Mouse (Mus musculus) embryo, embryonic 11 days (tissue): ENCODE measurements at regions not wholly inside any gene's neighbourhood (a gene's known extent, or its start where the extent isn't known, plus 50 kb on each side); places are given as distances from the start of the nearest gene placed in this dataset.

Experiments
- DNase-seq: peaks from one replicate; pipeline ENCODE4 v3.0.0-alpha.2; 2015

DNA sequence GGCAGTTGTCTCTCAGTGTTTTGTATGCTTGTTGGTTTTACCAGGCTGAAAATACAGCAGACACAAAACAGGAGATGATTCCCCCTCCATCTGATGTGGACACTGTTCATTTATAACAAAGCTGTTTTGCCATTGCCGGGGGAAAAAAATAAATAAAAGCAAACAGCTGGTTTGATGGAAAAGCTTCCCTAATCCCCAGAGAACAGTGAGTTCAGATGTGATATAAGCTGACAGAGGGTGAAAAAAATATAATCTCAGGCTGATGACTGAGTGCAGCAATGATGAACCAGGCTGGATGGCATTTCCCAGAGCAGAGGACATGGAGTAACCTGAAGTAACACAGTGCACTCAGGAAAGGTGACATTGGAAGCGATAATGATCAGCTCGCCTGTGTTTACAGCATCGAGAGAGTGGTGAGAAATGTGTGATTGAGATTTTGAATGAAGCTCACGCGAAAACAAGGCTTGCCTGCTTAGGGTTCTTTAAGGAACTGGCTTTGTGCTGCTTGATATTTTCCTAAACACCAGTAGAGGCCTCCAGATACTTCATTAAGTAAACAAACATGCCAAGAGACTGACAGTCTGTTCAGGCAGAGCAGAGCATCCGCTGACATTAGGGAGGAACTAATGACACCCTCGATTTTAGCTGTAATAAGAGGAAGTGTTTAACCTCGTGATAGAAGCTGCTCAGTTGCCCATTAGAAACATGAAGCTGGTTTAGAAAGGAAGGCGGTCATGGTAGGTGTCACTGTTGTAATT, 221.9 kb upstream of the Mmadhc start:
- no peak for DNase-seq

- DNase-seq = no peak
Observed at GRCm38 (mm10) chr2:50513276-50513675, 216.7 kb upstream of the Mmadhc start.

- no peak for DNase-seq
Observed at GRCm38 (mm10) chr2:50498713-50499112, 202.1 kb upstream of the Mmadhc start.

- DNase-seq = no peak
Observed at GRCm38 (mm10) chr2:50496057-50496433, 199.4 kb upstream of the Mmadhc start.

- peak; percentile 8 for DNase-seq
Observed at GRCm38 (mm10) chr2:50495141-50496056, 198.8 kb upstream of the Mmadhc start.

GRCm38 (mm10) chr2:50493597-50494335, 197.2 kb upstream of the Mmadhc start:
- peak; percentile 4 for DNase-seq

DNA sequence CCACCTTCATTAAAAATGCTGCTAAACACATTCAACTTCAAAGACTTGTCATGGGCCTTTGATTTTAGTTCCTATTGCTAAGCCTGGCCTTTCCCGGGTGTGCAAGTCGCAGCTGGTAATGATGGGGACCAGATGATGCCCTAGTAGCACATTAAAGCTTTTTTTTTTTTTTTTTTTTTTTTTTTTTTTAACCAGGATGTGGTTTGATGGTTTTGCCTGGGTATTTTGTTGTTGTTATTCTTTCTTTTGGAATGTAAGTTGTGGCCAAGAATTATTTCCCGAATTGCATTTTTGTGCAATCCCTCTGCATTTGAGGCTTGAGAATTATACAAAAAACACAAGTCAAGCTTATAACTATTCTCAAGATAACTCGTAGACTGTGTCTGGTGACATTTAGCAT, 167.2 kb upstream of the Mmadhc start:
- DNase-seq = peak; percentile 34

- no peak for DNase-seq
Observed at GRCm38 (mm10) chr2:50462378-50462777, 165.8 kb upstream of the Mmadhc start.

- DNase-seq = peak; percentile 23
Observed at GRCm38 (mm10) chr2:50456654-50457053, 160.1 kb upstream of the Mmadhc start.

DNA sequence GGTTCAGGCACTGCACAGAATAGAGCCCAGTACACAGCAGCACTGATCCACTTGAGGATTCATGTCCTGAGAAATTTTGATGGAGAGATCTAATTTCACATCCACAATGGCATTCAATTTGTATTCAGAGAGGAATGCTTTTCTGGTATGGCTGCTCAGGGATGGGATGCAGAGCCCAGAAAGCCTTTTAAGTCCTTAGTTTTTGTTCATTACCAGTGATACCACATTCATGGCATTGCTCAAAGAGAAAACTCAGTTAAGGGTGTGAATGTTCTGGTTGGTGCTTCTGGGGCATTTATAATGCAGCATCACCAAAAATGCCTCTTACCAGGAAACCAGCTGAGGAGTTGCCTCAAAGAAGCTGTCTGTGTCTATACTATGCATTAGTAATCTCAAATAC, 151.5 kb upstream of the Mmadhc start:
- DNase-seq = no peak

DNA sequence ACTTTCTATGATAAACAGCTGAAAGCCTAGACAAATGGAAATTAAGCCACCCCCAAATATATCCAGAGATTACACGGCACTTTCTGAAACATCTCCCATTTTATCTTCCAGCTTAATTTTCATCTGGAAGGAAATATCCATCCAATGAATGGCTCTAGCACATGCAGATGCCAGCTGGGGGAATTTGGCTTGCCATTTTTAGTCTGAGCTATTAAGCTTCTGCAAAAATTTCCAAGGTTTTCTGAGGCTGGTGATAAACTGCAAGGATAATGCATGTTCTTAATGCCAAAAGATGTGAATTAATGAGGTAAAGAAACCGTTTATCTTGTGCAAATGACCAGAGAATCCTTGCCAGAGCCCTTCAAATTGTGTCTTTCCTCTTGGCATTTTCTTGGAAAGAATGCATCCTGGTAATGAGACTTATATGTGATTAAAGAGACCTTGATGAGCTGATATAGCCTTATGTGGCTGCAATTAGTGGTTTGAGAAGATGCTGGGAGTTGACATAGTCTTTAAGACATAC, 149.4 kb upstream of the Mmadhc start:
- no peak for DNase-seq

DNA sequence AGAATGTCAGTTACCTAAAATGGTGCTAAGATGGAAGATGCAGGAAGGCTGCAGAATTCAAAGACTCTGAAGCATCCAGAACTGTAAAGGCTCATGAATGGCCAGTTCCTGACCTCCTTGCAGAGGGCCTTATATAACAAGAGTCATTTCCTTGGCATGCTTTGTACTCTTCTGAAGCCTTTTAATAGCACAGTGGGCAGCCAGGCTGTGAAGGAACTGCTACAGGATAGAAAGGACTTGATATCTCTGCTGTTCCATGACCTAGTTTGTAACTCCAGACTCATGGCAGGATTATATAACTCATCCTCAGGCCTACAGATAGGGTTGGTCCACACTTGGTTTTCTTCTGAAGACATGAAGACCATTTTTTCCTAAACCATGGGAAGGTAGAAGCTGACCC, 143.7 kb upstream of the Mmadhc start:
- no peak for DNase-seq

- no peak for DNase-seq
Observed at GRCm38 (mm10) chr2:50433166-50433565, 136.6 kb upstream of the Mmadhc start.

- peak; percentile 9 for DNase-seq
Observed at GRCm38 (mm10) chr2:50425151-50425550, 128.6 kb upstream of the Mmadhc start.

- no peak for DNase-seq
Observed at GRCm38 (mm10) chr2:50419648-50420047, 123.0 kb upstream of the Mmadhc start.

DNA sequence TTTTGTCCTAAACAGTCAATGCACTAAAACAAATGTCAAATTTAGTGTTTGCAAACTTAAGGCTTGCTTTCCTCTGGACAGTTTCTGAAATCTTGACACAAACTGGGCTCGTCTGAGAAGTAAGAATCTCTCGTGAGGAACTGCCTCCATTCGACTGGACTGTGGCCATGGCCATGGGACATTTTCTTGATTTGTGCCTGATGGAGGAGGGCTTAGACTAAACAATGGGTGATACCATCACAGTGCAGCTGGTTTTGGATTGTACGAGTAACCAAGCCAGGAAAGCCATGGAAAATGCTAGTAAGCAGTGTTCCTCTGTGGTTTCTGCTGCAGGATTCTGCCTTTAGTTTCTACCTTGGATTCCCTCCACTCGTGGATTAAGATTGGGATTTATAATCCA, 121.0 kb upstream of the Mmadhc start:
- no peak for DNase-seq

DNA sequence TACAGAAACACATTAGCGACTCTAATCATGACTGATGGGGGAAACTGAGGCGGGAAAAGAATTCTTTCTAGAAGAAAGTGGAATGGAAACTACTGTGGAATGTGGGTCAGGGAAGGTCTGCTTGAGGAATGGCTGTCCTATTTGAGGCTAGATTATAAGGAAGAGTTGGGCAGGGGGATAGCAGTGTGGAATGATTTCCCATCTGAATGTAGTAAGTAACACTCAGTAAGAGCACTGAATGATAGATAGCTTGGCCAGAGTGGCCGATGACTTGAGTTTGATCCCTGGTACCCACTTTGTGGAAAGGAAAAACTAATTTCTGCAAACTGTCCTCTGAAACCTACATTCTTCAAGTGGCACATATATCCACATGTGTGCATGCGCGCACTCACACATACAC, 120.5 kb upstream of the Mmadhc start:
- no peak for DNase-seq

- no peak for DNase-seq
Observed at GRCm38 (mm10) chr2:50416056-50416455, 119.5 kb upstream of the Mmadhc start.

DNA sequence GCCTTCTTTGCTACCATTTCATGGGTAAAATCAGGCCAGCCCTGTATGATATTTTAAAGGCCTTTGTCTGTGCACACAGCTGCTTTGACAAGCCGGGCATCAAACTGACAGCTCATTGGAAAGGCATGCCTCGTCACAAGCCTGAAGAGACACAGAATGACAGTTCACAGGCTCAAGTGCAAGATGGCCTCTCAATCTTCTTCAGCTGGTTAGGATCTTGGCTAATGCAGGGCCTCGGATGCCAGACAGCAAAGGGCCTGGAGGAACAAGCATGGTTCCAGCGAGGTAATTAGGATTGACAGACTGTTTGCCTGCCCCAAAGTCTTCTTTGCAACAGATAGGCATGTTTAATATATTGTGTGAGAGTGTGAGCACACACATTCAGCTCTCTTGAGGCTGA, 109.3 kb upstream of the Mmadhc start:
- no peak for DNase-seq

GRCm38 (mm10) chr2:50403106-50403505, 106.5 kb upstream of the Mmadhc start:
- DNase-seq = no peak

DNA sequence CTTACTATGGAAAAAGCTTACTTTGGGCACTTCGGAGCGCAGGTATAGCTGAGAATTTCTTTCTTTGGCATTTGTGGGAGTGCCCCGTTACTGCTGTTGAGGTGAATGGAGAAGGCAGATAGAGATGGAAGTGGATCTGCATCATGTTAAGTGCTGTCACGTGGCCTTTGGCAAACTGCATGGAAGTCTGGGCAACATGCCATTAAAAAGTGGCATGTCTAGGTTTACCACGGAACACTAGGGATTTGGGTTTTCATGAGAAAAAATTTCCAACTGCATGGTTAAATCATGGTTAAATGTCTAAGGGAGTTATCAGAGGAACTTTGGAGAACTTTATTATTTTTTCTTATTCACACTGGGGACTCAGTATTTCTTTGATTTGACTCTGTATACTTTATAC, 102.0 kb upstream of the Mmadhc start:
- no peak for DNase-seq

DNA sequence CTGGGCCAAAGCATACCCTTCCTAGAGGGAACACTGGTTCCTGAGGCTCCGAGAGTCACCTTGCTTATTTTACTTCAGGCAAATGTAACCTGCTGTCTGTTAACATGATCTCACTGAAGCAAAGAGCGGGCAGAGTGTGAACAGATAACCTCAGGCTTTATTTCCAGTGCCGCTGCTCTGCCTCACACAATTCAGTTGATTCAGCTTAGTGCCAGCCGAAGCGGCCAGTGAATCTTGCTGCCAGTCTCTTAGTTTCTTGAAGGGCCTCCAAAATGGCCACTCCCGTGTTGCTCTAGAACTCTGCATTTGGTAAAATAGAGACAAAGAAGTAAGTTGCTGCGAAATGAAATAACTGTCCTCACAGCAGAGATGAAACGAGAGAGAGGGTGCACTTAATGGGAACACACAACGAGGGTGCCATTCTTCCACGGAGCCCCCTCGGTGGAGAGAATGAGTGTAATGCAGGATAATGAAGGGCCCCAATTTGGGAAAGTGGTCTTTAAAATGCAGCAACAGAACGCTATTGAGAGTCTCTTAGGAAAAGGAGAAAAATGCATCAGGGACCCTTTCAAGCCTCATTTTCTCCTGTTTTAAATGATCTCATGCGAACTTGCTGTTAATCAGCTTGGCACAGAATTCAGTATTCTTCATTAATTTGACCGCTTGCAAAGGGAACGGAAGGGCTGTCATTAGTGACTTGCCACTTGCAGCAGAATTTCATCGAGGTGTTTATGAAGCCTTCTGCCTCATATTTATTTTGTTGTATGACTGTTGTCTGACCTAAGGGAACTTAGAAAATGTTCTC, 81.2 kb upstream of the Mmadhc start:
- DNase-seq = no peak
